In the genomic region with DNA sequence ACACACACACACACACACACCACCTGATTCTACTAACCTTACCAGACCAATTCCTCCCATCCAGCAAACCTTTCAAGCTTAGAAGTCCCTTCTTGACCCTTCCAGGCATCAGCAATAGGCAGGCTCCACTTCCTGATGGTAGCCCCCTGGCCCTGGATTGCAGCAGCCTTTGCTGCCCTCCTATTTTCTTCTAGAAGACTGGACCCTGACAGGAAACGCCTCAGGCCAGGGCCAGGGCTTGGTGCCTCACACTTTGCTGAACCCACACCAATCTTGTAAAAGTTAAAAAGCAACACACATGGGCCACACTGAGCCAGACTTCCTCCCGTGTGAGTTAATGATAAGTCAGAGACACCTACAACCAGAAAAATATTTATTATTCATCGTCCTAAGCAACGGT, we compare ENCODE assay signal across 22 mouse cellular contexts. TPM values are rescaled to one million over a fixed set of nuclear protein-coding genes. Genes with fewer than 3 reads are reported as not detected.
DNase-seq lines count a peak whose midpoint lies in the region; ATAC-seq lines count a peak whose summit lies in the region.
"Had no signal": no experiment of that assay in that cellular context is flagged by ENCODE, and none has a peak within 500 bp of the region (broad histone marks: within the 10 kb centered on the region; RNA-seq: fewer than 3 reads in every experiment).

No protein-coding gene starts in this region.

- peaks cover 17% of the 10 kb centered on the region for H3K4me1 ChIP-seq in limb, embryonic 12.5 days (replicated peaks)
- H3K4me1 ChIP-seq in midbrain, embryonic 10.5 days: peaks cover 29% of the 10 kb centered on the region

- 60% methylated on average over 4 of the region's 4 CpGs for WGBS in limb, embryonic 12.5 days
- WGBS in midbrain, embryonic 10.5 days: 81% methylated on average over 4 of the region's 4 CpGs

- no peak overlapping the region for H3K4me2 ChIP-seq in limb, embryonic 12.5 days
- H3K4me2 ChIP-seq: embryonic facial prominence, embryonic 15.5 days; forebrain, embryonic 12.5 days had no signal

- no peaks in the 10 kb centered on the region for H3K36me3 ChIP-seq in limb, embryonic 12.5 days
- H3K36me3 ChIP-seq in midbrain, embryonic 10.5 days: no peaks in the 10 kb centered on the region
- H3K36me3 ChIP-seq: embryonic facial prominence, embryonic 15.5 days; forebrain, embryonic 12.5 days had no signal

- H3K4me3 ChIP-seq in limb, embryonic 12.5 days (replicated peaks): no peak overlapping the region
- H3K4me3 ChIP-seq in midbrain, embryonic 10.5 days: no peak overlapping the region
- H3K4me3 ChIP-seq: embryonic facial prominence, embryonic 15.5 days; forebrain, embryonic 12.5 days had no signal

- H3K27ac ChIP-seq in limb, embryonic 12.5 days: no peak overlapping the region
- H3K27ac ChIP-seq in midbrain, embryonic 10.5 days (replicated peaks): no peak overlapping the region
- H3K27ac ChIP-seq: forebrain, embryonic 12.5 days; liver, embryonic 14.5 days had no signal

- ATAC-seq in CD4-positive, CD25-positive, alpha-beta regulatory T cell, adult 4 months: no peak
- ATAC-seq in limb, embryonic 12.5 days (ENCODE audit: insufficient number of reproducible peaks, insufficient read depth, low FRiP score, low TSS enrichment, low read depth): no peak
- ATAC-seq: hindbrain, embryonic 16.5 days had no signal

- no peaks in the 10 kb centered on the region for H3K9me3 ChIP-seq in limb, embryonic 12.5 days
- H3K9me3 ChIP-seq in midbrain, embryonic 10.5 days (replicated peaks): no peaks in the 10 kb centered on the region
- H3K9me3 ChIP-seq: embryonic facial prominence, embryonic 15.5 days; forebrain, embryonic 12.5 days had no signal

- DNase-seq in CD4-positive, CD25-positive, alpha-beta regulatory T cell, adult 2 months (ENCODE audit: low read depth, low spot score): peak; percentile 33
- DNase-seq in kidney, adult 18-20 months: peak; percentile 51
- DNase-seq in kidney, postnatal 10 days: no peak
- peak; percentile 81 for DNase-seq in kidney, adult 9 months
- DNase-seq in midbrain, embryonic 10.5 days (ENCODE audit: low spot score): no peak
- DNase-seq in frontal cortex, postnatal 14 days (ENCODE audit: low spot score in 2 of 2): no peak
- DNase-seq: adrenal gland, postnatal 14 days; cerebellum, adult 8-10 months; gastrocnemius, postnatal 14 days; heart, postnatal 14 days; layer of hippocampus, postnatal 36 days; midbrain, embryonic 14.5 days; right cerebral cortex, adult 18-20 months had no signal

- 0 out of 2 replicates have a peak overlapping the region, but pooled peaks have one; percentile 40 for H3K9ac ChIP-seq in limb, embryonic 12.5 days (replicated peaks)
- H3K9ac ChIP-seq: embryonic facial prominence, embryonic 15.5 days; forebrain, embryonic 12.5 days; liver, embryonic 14.5 days had no signal

- peaks cover 6% of the 10 kb centered on the region; the same call in 1 of the 2 replicates for H3K27me3 ChIP-seq in limb, embryonic 12.5 days
- no peaks in the 10 kb centered on the region for H3K27me3 ChIP-seq in midbrain, embryonic 10.5 days (ENCODE audit: low read depth, poor library complexity, severe bottlenecking)
- H3K27me3 ChIP-seq: embryonic facial prominence, embryonic 15.5 days; forebrain, embryonic 12.5 days had no signal

RNA-seq across cellular contexts. Expression of a gene that starts 3.3 kb away (rescaled TPM):
- polyA plus RNA-seq in CD4-positive, CD25-positive, alpha-beta regulatory T cell, adult 4 months (2017; shearing (Covaris generic)): 10 to 100 TPM; 22.7 to 23.0 TPM
- polyA plus RNA-seq in limb, embryonic 12.5 days (2016; fragmentation: Nextera tagmentation; extraction: Ambion mirVana): 18.4 and 18.7 TPM in 2 replicates
- polyA plus RNA-seq in midbrain, embryonic 10.5 days (2016; fragmentation: Nextera tagmentation; extraction: Ambion mirVana): 21.7 and 25.5 TPM in 2 replicates

RNA-seq across cellular contexts. Expression of a gene that starts 3.3 kb away (rescaled TPM):
- polyA plus RNA-seq in CD4-positive, CD25-positive, alpha-beta regulatory T cell, adult 4 months (2017; shearing (Covaris generic)): not detected
- polyA plus RNA-seq in limb, embryonic 12.5 days (2016; fragmentation: Nextera tagmentation; extraction: Ambion mirVana): not detected in 2 replicates
- polyA plus RNA-seq in midbrain, embryonic 10.5 days (2016; fragmentation: Nextera tagmentation; extraction: Ambion mirVana): not detected in 2 replicates
- polyA plus RNA-seq: forebrain, embryonic 12.5 days; frontal cortex, adult 2 months; hindbrain, embryonic 16.5 days; liver, embryonic 14.5 days; midbrain, embryonic 14.5 days; small intestine, adult 2 months; stomach, embryonic 14.5 days had no signal

RNA-seq across cellular contexts. Expression of a gene that starts 14.1 kb away (rescaled TPM):
- not detected for polyA plus RNA-seq in CD4-positive, CD25-positive, alpha-beta regulatory T cell, adult 4 months (2017; shearing (Covaris generic))
- polyA plus RNA-seq in limb, embryonic 12.5 days (2016; fragmentation: Nextera tagmentation; extraction: Ambion mirVana): not detected in 2 replicates
- 0.06 TPM in 1 of 2 replicates, not detected in the other for polyA plus RNA-seq in midbrain, embryonic 10.5 days (2016; fragmentation: Nextera tagmentation; extraction: Ambion mirVana)

RNA-seq across cellular contexts. Expression of a gene that starts 31.3 kb away (rescaled TPM):
- 1 to 10 TPM; 3.7 to 7.3 TPM for polyA plus RNA-seq in CD4-positive, CD25-positive, alpha-beta regulatory T cell, adult 4 months (2017; shearing (Covaris generic))
- polyA plus RNA-seq in limb, embryonic 12.5 days (2016; fragmentation: Nextera tagmentation; extraction: Ambion mirVana): 5.3 and 6.7 TPM in 2 replicates
- polyA plus RNA-seq in midbrain, embryonic 10.5 days (2016; fragmentation: Nextera tagmentation; extraction: Ambion mirVana): 2.6 and 2.9 TPM in 2 replicates

RNA-seq across cellular contexts. Expression of a gene that starts 51.3 kb away (rescaled TPM):
- not detected for polyA plus RNA-seq in CD4-positive, CD25-positive, alpha-beta regulatory T cell, adult 4 months (2017; shearing (Covaris generic))
- 7.0 and 7.7 TPM in 2 replicates for polyA plus RNA-seq in limb, embryonic 12.5 days (2016; fragmentation: Nextera tagmentation; extraction: Ambion mirVana)
- 6.4 and 8.6 TPM in 2 replicates for polyA plus RNA-seq in midbrain, embryonic 10.5 days (2016; fragmentation: Nextera tagmentation; extraction: Ambion mirVana)

Comparison
In these comparisons a context has a peak if more than half of its experiments do, and no peak if none do; other contexts are left out.
1. DNase-seq: peak in CD4-positive, CD25-positive, alpha-beta regulatory T cell, adult 2 months (single experiment), kidney, adult 18-20 months (single experiment) and kidney, adult 9 months (single experiment); none in kidney, postnatal 10 days (single experiment), midbrain, embryonic 10.5 days (single experiment) and frontal cortex, postnatal 14 days (0 of 2).